Mouse (Mus musculus) heart, adult 11 months (tissue): ENCODE results near the gene Ripply3.

Experiments used
- DNase-seq: peaks from one replicate; pipeline ENCODE4 v3.0.0; 2022

The Ripply3 gene

GRCm38 (mm10) chr16:94315215-94315614 is 13.0 kb upstream of the Ripply3 start:
- DNase-seq = no peak

GRCm38 (mm10) chr16:94317752-94318151 is 10.5 kb upstream of the Ripply3 start:
- peak; percentile 98 for DNase-seq

GRCm38 (mm10) chr16:94320223-94320622 is 8.0 kb upstream of the Ripply3 start:
- no peak for DNase-seq

- DNase-seq = no peak
Measured at GRCm38 (mm10) chr16:94323681-94324080, 4.5 kb upstream of the Ripply3 start.

GRCm38 (mm10) chr16:94326008-94326407 is 2.2 kb upstream of the Ripply3 start:
- DNase-seq = no peak

GRCm38 (mm10) chr16:94328881-94329867 is 954 bp downstream of the Ripply3 start:
- no peak for DNase-seq

GRCm38 (mm10) chr16:94330429-94330828 is 2.2 kb downstream of the Ripply3 start:
- DNase-seq = peak; percentile 88

GRCm38 (mm10) chr16:94331233-94331885 is 3.1 kb downstream of the Ripply3 start:
- no peak for DNase-seq

- DNase-seq = peak; percentile 92
Measured at GRCm38 (mm10) chr16:94331886-94332252, 3.6 kb downstream of the Ripply3 start.

- no peak for DNase-seq
Measured at GRCm38 (mm10) chr16:94335656-94336055, 7.4 kb downstream of the Ripply3 start.

GRCm38 (mm10) chr16:94339164-94340160 is 11.2 kb downstream of the Ripply3 start:
- peak; percentile 64 for DNase-seq

- DNase-seq = peak; percentile 27
Measured at GRCm38 (mm10) chr16:94345733-94346132, 17.5 kb downstream of the Ripply3 start.

- peak; percentile 82 for DNase-seq
Measured at GRCm38 (mm10) chr16:94347080-94347731, 19.0 kb downstream of the Ripply3 start.

GRCm38 (mm10) chr16:94348779-94349178 is 20.6 kb downstream of the Ripply3 start:
- DNase-seq = peak; percentile 81

GRCm38 (mm10) chr16:94349588-94350286 is 21.5 kb downstream of the Ripply3 start:
- DNase-seq = peak; percentile 76

GRCm38 (mm10) chr16:94350287-94350677 is 22.1 kb downstream of the Ripply3 start:
- DNase-seq = peak; percentile 66

- DNase-seq = peak; percentile 90
Measured at GRCm38 (mm10) chr16:94354450-94354849, 26.2 kb downstream of the Ripply3 start.

GRCm38 (mm10) chr16:94356046-94356445 is 27.8 kb downstream of the Ripply3 start:
- peak; percentile 51 for DNase-seq

GRCm38 (mm10) chr16:94356776-94357494 is 28.7 kb downstream of the Ripply3 start:
- peak; percentile 73 for DNase-seq

- DNase-seq = peak; percentile 19
Measured at GRCm38 (mm10) chr16:94358091-94358490, 29.9 kb downstream of the Ripply3 start.
